Mouse (Mus musculus) liver, embryonic 12.5 days (tissue): Measurements from ENCODE around the gene Krtap19-3. TPM values are rescaled to one million over a fixed set of nuclear protein-coding genes. Genes with fewer than 3 reads are reported as not detected.

Experiments
- ATAC-seq: fragments of 200-750 bp; cut with Nextera tagmentation; 2 replicates; pipeline ENCODE4 v1.8.0; 2017; ENCODE audit warnings: moderate number of reproducible peaks, mild to moderate bottlenecking, moderate library complexity
- H3K27ac ChIP-seq: fragments of 300-500 bp; sonication (generic); 2 replicates; pipeline ENCODE4 v1.5.1; 2016; ENCODE audit warnings: mild to moderate bottlenecking
- H3K27me3 ChIP-seq: fragments of 300-500 bp; sonication (generic); replicated peaks from 2 replicates; pipeline ENCODE4 v1.6.1; 2016; ENCODE audit warnings: mild to moderate bottlenecking, moderate library complexity
- H3K36me3 ChIP-seq: fragments of 300-500 bp; sonication (generic); 2 replicates; pipeline ENCODE4 v1.6.1; 2016; ENCODE audit warnings: mild to moderate bottlenecking, moderate library complexity
- H3K4me1 ChIP-seq: fragments of 300-500 bp; sonication (generic); 2 replicates; pipeline ENCODE4 v1.6.1; 2016
- H3K4me2 ChIP-seq: fragments of 300-500 bp; sonication (generic); 2 replicates; pipeline ENCODE4 v1.6.1; 2016; ENCODE audit warnings: mild to moderate bottlenecking, moderate library complexity
- H3K4me3 ChIP-seq: fragments of 300-500 bp; sonication (generic); 2 replicates; pipeline ENCODE4 v1.5.1; 2016; ENCODE audit warnings: mild to moderate bottlenecking, moderate library complexity
- H3K9ac ChIP-seq: fragments of 300-500 bp; sonication (generic); 2 replicates; pipeline ENCODE4 v1.6.1; 2016; ENCODE audit warnings: mild to moderate bottlenecking, moderate library complexity
- H3K9me3 ChIP-seq: fragments of 300-500 bp; sonication (generic); replicated peaks from 2 replicates; pipeline ENCODE4 v1.6.1; 2016; ENCODE audit warnings: mild to moderate bottlenecking, moderate library complexity
- WGBS: fragments of 180-500 bp; shearing (Covaris S2); methylation state at CpG from one replicate; pipeline ENCODE4 v1.1.7; 2016; ENCODE audit not compliant: insufficient replicate concordance; 5-methylcytosine and 5-hydroxymethylcytosine counted together
- polyA plus RNA-seq: library from polyadenylated mRNA; unstranded; fragments of >200 nt; fragmentation: Nextera tagmentation; extraction: Ambion mirVana; gene quantifications from 2 replicates; pipeline ENCODE4 v1.2.1, GENCODE M21; 2016

Krtap19-3 gene
- polyA plus RNA-seq, result not detected in 2 replicates

DNA sequence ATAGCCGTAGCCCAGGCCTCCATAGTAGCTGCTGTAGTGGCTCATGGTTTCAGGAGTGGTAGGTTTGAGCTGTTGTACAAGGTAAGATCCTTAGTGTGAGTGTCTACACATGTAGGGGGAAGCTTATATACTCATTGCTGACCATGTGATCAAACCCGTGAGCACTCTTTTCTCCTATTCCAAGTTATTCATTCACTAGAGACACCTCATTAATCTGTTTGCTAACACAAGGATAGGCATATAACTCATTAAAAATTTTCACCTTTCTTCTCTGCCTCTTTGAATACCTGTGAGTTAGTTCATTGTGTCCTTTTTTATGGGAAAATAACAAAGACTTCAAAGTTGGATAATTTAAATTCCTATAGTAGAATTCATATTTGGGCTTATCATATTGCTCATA, at the start of gene Krtap19-3:
Gene Krtap19-3, minus strand, starts transcription at position 101 of the 400 bp plus-strand sequence.
- Histone ChIP-seq H3K4me1 (no peaks in the 10 kb centered on the region), H3K4me2 (no peak within 1 kb of the TSS), H3K36me3 (no peaks in the 10 kb centered on the region), H3K27me3 (no peaks in the 10 kb centered on the region), H3K9ac (no peak within 1 kb of the TSS), H3K9me3 (no peaks in the 10 kb centered on the region), H3K27ac (no peak within 1 kb of the TSS), H3K4me3 (no peak within 1 kb of the TSS)
- 77% methylated on average over 2 of the region's 2 CpGs for WGBS
- ATAC-seq, result no peak

DNA sequence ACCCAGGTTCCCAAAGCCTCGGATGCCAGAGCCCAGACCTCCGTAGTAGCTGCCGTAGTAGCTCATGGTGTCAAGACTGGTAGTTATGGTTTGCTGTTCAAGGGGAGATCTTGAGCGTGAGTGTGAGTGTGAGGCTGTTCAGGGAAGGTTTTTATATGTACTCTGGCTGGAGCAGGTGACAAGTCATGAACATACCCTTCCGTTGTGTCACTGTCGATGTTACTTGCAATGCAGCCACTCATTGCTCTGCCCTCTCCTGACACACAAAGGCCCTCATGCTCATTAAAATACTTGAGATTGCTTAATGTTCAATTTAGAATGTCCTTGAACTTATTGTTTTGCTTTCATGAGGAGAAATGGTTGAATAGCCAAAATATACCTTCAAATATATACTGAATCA, 18.5 kb upstream of the Krtap19-3 start, which contains the start of gene Krtap19-5:
Gene Krtap19-5, minus strand, starts transcription at position 101 of the 400 bp plus-strand sequence.
- Histone ChIP-seq H3K4me2 (no peak within 1 kb of the TSS), H3K4me3 (no peak within 1 kb of the TSS), H3K36me3 (no peaks in the 10 kb centered on the region), H3K27ac (no peak within 1 kb of the TSS), H3K9me3 (no peaks in the 10 kb centered on the region), H3K27me3 (no peaks in the 10 kb centered on the region), H3K9ac (no peak within 1 kb of the TSS), H3K4me1 (no peaks in the 10 kb centered on the region)
- 76% methylated on average over 6 of the region's 6 CpGs for WGBS
- ATAC-seq, result no peak

DNA sequence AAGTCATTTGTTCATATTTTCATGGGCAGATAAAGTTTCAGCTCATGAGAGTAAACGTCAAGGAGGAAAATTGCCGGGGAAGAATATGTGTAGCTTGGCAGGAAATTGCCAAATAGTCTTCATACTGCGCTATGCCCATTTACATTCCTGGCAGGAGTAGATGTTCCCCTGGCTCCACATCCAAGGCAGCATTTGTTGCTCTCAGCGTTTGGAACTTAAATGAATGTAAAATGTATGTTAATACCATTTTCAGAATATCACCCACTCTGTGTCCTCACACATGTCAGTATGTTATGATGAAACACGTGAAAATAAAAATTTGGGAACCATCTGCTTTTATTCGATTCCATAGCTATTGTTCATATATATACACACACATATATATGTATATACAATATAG, 9.0 kb upstream of the Krtap19-3 start:
- Histone ChIP-seq H3K27me3 (no peaks in the 10 kb centered on the region), H3K9ac (no peak overlapping the region), H3K9me3 (no peaks in the 10 kb centered on the region), H3K27ac (no peak overlapping the region), H3K4me2 (no peak overlapping the region), H3K36me3 (no peaks in the 10 kb centered on the region), H3K4me3 (no peak overlapping the region), H3K4me1 (no peaks in the 10 kb centered on the region)
- ATAC-seq, result no peak
- 69% methylated on average over 6 of the region's 6 CpGs for WGBS

DNA sequence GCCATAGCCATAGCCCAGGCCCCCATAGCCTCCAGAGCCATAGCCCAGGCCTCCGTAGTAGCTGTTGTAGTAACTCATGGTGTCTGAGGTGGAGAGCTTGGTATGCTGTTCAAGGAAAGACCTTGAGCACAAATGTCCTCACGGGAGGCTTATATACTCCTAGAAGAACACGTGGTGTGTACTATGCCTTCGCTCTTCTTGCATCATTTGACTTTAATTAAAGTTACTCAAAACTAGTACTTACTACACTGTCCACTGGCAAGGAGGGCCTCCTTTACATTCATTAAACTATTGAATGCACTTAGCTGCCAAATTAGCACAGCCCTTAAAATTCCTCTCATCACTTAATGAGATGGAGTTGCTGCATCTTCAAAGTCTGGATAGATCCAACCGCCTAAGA, 7.2 kb upstream of the Krtap19-3 start, which contains the start of gene Krtap19-4:
Gene Krtap19-4, minus strand, starts transcription at position 101 of the 400 bp plus-strand sequence.
- 66% methylated on average over 5 of the region's 5 CpGs for WGBS
- Histone ChIP-seq H3K4me1 (no peaks in the 10 kb centered on the region), H3K4me3 (no peak within 1 kb of the TSS), H3K27ac (no peak within 1 kb of the TSS), H3K9ac (no peak within 1 kb of the TSS), H3K4me2 (no peak within 1 kb of the TSS), H3K9me3 (no peaks in the 10 kb centered on the region), H3K27me3 (no peaks in the 10 kb centered on the region), H3K36me3 (no peaks in the 10 kb centered on the region)
- ATAC-seq, result no peak

DNA sequence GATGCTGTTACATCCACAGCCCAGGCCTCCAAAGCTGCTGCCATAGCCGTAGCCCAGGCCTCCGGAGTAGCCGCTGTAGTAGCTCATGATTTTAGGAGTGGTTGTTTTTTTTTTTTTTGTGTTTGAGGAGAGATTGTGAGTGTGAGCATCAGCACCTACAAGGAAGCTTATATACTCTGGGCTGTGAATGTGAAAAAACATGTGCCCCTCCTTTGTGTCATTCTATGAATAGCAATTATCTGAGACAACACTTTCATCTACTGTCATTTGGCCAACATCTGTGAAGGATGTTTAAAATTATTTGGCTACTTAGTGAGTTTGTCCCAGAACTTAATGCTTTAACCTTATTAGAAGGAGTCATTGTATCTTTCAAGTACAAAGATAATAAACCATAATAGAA, 3.7 kb downstream of the Krtap19-3 start, which contains the start of gene Krtap19-2:
Gene Krtap19-2, minus strand, starts transcription at position 101 of the 400 bp plus-strand sequence.
- Histone ChIP-seq H3K27me3 (no peaks in the 10 kb centered on the region), H3K36me3 (no peaks in the 10 kb centered on the region), H3K4me3 (no peak within 1 kb of the TSS), H3K9me3 (no peaks in the 10 kb centered on the region), H3K4me2 (no peak within 1 kb of the TSS), H3K9ac (no peak within 1 kb of the TSS), H3K27ac (no peak within 1 kb of the TSS), H3K4me1 (no peaks in the 10 kb centered on the region)
- WGBS, result 82% methylated on average over 3 of the region's 3 CpGs
- ATAC-seq, result no peak

DNA sequence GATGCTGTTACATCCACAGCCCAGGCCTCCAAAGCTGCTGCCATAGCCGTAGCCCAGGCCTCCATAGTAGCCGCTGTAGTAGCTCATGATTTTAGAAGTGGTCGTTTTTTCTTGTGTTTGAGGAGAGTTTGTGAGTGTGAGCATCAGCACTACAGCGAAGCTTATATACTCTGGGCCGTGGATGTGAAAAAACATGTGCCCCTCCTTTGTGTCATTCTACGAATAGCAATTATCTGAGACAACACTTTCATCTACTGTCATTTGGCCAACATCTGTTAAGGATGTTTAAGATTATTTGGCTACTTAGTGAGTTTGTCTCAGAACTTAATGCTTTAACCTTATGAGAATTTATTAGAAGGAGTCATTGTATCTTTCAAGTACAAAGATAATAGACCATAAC, 8.5 kb downstream of the Krtap19-3 start, which contains the start of gene Krtap19-1:
Gene Krtap19-1, minus strand, starts transcription at position 101 of the 400 bp plus-strand sequence.
- ATAC-seq, result no peak
- no peak within 1 kb of the TSS for H3K4me2 ChIP-seq
- no peak within 1 kb of the TSS for H3K9ac ChIP-seq
- no peaks in the 10 kb centered on the region for H3K36me3 ChIP-seq
- no peak within 1 kb of the TSS for H3K4me3 ChIP-seq
- 74% methylated on average over 6 of the region's 6 CpGs for WGBS
- H3K4me1 ChIP-seq, result no peaks in the 10 kb centered on the region
- H3K9me3 ChIP-seq, result no peaks in the 10 kb centered on the region
- H3K27me3 ChIP-seq, result no peaks in the 10 kb centered on the region
- H3K27ac ChIP-seq, result no peak within 1 kb of the TSS

DNA sequence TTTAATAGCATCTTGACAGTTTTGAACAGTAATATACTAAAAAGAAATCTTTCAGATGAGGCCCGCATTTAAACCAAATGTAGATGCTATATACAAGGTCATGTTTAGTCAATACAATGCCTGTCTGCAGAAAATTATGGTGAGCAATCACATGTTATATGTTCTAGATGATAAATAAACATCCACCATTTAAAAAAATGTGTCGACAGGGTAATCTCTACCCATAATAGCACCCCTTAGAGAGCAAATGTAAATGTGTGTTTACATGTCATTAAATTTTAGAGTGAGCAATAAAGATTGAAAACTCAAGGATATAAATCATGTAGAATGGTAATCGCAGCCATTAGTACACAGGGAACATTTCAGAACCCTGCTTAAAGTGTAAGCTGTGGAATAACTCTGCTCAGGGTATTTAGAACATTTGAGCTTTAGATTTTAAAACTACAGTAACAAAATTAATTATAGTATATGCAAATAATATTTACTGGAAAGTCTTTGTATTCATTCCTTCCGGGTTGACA, 12.9 kb downstream of the Krtap19-3 start:
- WGBS, result 67% methylated on average over 4 of the region's 4 CpGs
- Histone ChIP-seq H3K4me3 (no peak overlapping the region), H3K27ac (no peak overlapping the region), H3K36me3 (no peaks in the 10 kb centered on the region), H3K4me2 (no peak overlapping the region), H3K9ac (no peak overlapping the region), H3K4me1 (no peaks in the 10 kb centered on the region), H3K9me3 (no peaks in the 10 kb centered on the region), H3K27me3 (no peaks in the 10 kb centered on the region)
- ATAC-seq, result no peak

DNA sequence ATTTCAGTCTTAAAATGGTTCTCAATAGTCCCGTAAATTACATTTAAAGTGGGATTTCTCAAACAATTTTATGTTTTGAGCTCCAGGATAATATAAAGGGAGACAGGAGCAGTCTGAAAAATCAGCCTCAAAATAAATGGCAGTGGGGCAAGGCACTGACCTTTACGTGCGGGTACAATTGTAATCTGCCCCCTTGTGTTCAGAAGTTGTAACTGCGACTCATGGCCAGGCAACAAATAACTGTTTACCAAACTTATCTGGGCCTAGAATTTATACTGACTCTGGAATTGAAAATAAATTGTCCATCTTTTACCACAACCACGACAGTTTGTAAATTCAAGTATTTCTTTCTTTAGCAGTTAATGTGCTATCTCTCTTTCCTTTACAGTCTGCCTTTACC, 26.4 kb downstream of the Krtap19-3 start:
- Histone ChIP-seq H3K9me3 (no peaks in the 10 kb centered on the region), H3K4me3 (no peak overlapping the region), H3K27me3 (no peaks in the 10 kb centered on the region), H3K36me3 (no peaks in the 10 kb centered on the region), H3K4me1 (no peaks in the 10 kb centered on the region), H3K9ac (no peak overlapping the region), H3K27ac (no peak overlapping the region), H3K4me2 (no peak overlapping the region)
- 16% methylated on average over 5 of the region's 5 CpGs for WGBS
- no peak for ATAC-seq

DNA sequence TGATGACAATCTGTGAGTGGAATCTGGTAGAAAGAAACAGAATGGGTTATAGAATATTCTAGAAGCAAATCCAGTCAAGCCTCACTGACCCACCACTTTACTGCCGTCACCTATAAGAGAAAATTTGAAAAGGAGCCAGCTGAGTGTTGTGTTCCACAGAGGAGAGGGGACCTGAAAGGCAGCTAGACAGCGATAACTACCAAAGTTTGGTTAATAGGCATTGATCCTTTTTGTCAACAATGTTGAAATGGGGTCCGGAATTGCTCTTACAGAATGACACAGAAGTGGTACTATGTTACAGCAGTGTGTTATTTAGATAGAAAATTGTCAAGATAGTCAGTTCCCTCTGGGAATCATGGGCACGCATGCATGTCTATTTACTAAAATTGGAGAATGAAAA, 29.3 kb downstream of the Krtap19-3 start:
- Histone ChIP-seq H3K27me3 (no peaks in the 10 kb centered on the region), H3K4me1 (no peaks in the 10 kb centered on the region), H3K4me3 (no peak overlapping the region), H3K4me2 (no peak overlapping the region), H3K27ac (no peak overlapping the region), H3K9me3 (no peaks in the 10 kb centered on the region), H3K9ac (no peak overlapping the region), H3K36me3 (no peaks in the 10 kb centered on the region)
- ATAC-seq, result no peak
- 64% methylated on average over 4 of the region's 4 CpGs for WGBS

DNA sequence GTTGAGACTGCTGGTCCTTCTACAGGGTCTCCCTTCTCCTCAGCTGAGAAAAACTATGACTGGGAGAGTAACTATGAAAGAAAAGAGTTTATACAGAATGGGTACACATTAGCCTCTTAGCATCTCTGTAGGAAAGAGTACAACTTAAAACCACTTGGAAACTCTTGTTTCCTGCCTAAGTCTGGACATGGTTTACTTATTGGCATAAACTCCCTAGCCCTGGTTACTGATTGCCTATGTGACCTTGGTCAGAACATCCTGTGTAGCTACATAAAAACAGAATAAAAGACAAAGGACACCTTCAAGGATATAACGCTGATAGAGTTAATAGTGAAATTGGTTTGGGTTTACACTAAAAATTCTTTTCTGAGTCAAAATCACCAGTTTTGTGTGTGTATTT, 30.5 kb downstream of the Krtap19-3 start:
- 84% methylated on average over 1 of the region's 1 CpGs for WGBS
- Histone ChIP-seq H3K9me3 (no peaks in the 10 kb centered on the region), H3K36me3 (no peaks in the 10 kb centered on the region), H3K27me3 (no peaks in the 10 kb centered on the region), H3K27ac (no peak overlapping the region), H3K4me1 (no peaks in the 10 kb centered on the region), H3K4me2 (no peak overlapping the region), H3K4me3 (no peak overlapping the region), H3K9ac (no peak overlapping the region)
- no peak for ATAC-seq

Other genes starting within 250 kb of the Krtap19-3 start
- not detected in 2 replicates for gene Krtap26-1, start 230.2 kb downstream of the Krtap19-3 start, polyA plus RNA-seq
- gene Krtap27-1, start 206.4 kb downstream of the Krtap19-3 start, polyA plus RNA-seq, result not detected in 2 replicates
- gene 2310061N02Rik, start 170.1 kb downstream of the Krtap19-3 start, polyA plus RNA-seq, result not detected in 2 replicates
- not detected in 2 replicates for gene Krtap13-1, start 149.2 kb downstream of the Krtap19-3 start, polyA plus RNA-seq
- not detected in 2 replicates for gene Krtap13, start 126.4 kb downstream of the Krtap19-3 start, polyA plus RNA-seq
- not detected in 2 replicates for gene 2310034C09Rik, start 119.2 kb downstream of the Krtap19-3 start, polyA plus RNA-seq
- not detected in 2 replicates for gene 2310057N15Rik, start 103.8 kb downstream of the Krtap19-3 start, polyA plus RNA-seq
- not detected in 2 replicates for gene Gm5965, start 100.1 kb downstream of the Krtap19-3 start, polyA plus RNA-seq
- not detected in 2 replicates for gene Gm20741, start 65.8 kb downstream of the Krtap19-3 start, polyA plus RNA-seq
- not detected in 2 replicates for gene Krtap15, start 57.8 kb downstream of the Krtap19-3 start, polyA plus RNA-seq
- not detected in 2 replicates for gene Krtap14, start 51.9 kb downstream of the Krtap19-3 start, polyA plus RNA-seq
- gene Krtap19-1, start 8.6 kb downstream of the Krtap19-3 start, polyA plus RNA-seq, result not detected in 2 replicates
- not detected in 2 replicates for gene Krtap19-2, start 3.8 kb downstream of the Krtap19-3 start, polyA plus RNA-seq
- gene Krtap19-4, start 7.1 kb upstream of the Krtap19-3 start, polyA plus RNA-seq, result not detected in 2 replicates
- not detected in 2 replicates for gene Krtap19-5, start 18.4 kb upstream of the Krtap19-3 start, polyA plus RNA-seq
- not detected in 2 replicates for gene Krtap19-9b, start 54.2 kb upstream of the Krtap19-3 start, polyA plus RNA-seq
- not detected in 2 replicates for gene Krtap16-3, start 84.8 kb upstream of the Krtap19-3 start, polyA plus RNA-seq
- not detected in 2 replicates for gene Krtap22-2, start 132.7 kb upstream of the Krtap19-3 start, polyA plus RNA-seq
- gene Gm10229, start 137.2 kb upstream of the Krtap19-3 start, polyA plus RNA-seq, result not detected in 2 replicates
- gene Krtap6-1, start 153.7 kb upstream of the Krtap19-3 start, polyA plus RNA-seq, result not detected in 2 replicates
- gene Gm10228, start 163.4 kb upstream of the Krtap19-3 start, polyA plus RNA-seq, result not detected in 2 replicates
- gene Krtap6-5, start 169.8 kb upstream of the Krtap19-3 start, polyA plus RNA-seq, result not detected in 2 replicates
- not detected in 2 replicates for gene 1110025L11Rik, start 186.0 kb upstream of the Krtap19-3 start, polyA plus RNA-seq
- gene Krtap6-3, start 206.0 kb upstream of the Krtap19-3 start, polyA plus RNA-seq, result not detected in 2 replicates